Mouse (Mus musculus): ENCODE results near the gene Zfp90.

- no peak for TF ChIP-seq CTCF (IDR thresholded peaks at IDR 0.05; ENCODE audit: low read depth, low read length)
- TF ChIP-seq POLR2A (IDR thresholded peaks at IDR 0.05; ENCODE audit: borderline replicate concordance, low read depth, low read length): no peak
Measured at GRCm38 (mm10) chr8:106433667-106434066, 18.5 kb downstream of the Zfp90 start.
